Mouse (Mus musculus): ENCODE data around the gene Vmp1.

DNA sequence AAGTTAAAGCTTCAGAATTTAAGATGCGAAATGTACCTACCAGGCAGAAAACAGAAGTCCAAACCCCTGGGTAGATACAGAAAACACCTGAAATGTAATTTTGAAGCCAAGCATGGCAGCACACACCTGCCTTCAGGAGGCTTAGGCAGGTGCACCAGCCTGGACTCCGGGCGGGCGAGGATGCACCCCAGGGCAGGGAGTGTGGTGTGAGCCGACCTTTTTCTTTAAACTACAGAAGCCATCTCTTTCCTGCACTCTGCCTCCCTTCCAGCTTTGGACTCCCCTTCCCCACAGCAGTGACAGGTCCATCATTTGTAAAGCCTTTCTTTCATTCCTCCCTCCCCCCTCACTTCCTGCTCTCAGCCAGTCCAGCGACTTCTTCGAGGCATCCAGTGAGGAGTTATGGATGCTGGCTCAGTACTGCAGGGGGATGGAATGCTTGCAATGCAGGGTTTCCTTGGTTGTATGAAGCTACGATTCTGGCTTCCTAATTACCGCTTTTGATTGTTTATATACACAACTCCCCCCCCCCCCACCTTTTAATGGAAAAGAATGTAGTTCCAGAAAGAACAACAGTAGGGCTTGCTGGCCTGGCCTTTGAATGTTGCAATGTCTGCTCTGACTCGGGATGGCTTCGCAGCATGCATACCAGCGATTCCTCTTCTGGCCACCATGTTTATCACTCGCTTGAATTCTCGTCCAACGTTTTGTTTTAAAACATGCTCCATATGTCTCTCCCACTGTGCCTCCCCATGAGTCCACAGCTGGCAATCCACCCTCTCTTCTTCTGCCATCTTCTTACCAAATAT lies 112.4 kb downstream of the Vmp1 start:
- TF ChIP-seq USF1 (IDR thresholded peaks at IDR 0.05; ENCODE audit: low read depth) (no peak), CTCF (IDR thresholded peaks at IDR 0.05; ENCODE audit: control insufficient read depth, insufficient read depth, insufficient read length) (no peak), MYOG (IDR thresholded peaks at IDR 0.05; ENCODE audit: control insufficient read depth, extremely low read depth, insufficient read length) (no peak)

Measured in C2C12 (cell line).